Mouse (Mus musculus) urinary bladder, postnatal 4 days (tissue): ENCODE measurements at regions not wholly inside any gene's neighbourhood (a gene's known extent, or its start where the extent isn't known, plus 50 kb on each side); places are given as distances from the start of the nearest gene placed in this dataset.
"Not testable (repeated sequence)": the region's sequence is repeated elsewhere in the genome, so short reads cannot be mapped to it uniquely, and the experiment has no call there.

Experiments used
- DNase-seq, 2 experiments: peaks; one replicate each; pipeline ENCODE4 v3.0.0; 2021 to 2022; ENCODE audit warnings: low spot score in 2 of 2

DNA sequence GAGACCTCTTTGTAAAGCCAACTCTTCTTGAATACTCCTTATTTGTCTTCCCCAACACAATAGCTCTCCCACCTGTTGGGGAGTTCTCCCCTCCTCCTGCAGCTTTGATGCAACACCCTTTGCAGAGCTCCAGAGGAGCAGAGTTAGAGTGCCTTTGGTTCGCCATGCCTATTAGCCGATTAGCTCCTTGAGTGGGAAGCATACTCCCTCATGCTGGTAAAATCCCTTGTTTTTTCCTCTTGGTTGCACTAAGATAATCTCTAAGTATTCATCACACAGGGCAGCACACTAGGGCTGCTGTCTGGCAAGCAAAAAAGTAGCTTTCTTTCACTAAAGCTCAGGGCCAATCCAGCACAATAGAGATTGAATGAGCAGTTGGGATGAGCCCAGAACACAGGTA, 350.4 kb downstream of the Fut8 start:
- no peak for DNase-seq

DNA sequence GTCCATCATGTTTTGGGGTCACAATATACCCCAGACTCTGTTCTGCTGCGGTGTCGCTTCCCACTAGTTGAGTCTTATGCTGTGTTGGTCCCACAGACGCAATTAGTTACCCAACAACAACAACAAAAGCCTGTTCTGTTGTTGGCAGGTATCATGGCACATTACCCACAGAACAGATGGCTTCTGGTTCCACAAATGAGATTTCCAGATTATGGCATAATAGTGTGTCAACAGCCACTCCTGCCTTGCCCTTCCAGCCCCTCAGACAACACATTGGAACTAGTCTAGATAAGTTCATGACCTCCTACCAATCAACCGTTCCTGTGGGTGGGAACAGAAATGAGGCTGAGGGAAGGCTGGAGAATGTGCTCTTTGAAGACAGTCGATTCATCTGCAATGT, 351.5 kb downstream of the Fut8 start:
- DNase-seq: no peak

DNA sequence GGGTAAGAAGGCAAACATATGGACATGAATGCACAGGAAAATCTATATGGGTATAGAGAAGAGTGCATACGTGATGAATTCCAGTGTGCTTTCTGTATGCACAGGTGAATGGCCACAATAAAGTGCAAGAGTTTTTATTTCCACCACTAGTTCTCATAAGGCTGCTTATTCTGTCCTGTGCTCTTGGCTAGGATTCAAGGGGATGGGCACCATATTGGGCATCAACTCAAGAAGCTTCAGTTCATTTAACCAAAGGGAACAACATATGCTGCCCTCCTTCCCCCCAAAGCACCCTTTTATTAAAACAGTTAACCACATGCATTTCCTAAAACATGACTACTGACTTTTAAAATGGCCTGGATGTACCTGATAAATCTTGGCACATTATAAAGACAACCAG, 356.2 kb downstream of the Fut8 start:
- DNase-seq: no peak

DNA sequence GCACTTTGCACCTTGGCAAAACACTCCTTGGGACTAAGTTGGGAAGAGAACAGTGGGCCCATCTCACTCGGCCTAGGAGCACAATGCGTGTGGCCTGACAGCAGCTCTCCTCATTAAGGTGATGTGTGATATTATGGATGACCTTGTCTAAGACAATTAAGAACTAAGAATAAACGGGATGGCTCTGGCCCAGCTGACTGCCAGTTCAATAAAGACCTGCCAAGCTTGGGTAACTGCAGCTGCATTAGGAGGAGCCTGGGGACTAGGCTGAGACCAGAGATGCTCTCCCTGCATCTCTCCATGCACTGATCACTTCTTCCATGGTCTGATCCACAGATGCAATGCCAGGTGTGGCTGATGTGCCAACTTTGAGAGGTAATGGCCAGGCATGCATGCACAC, 356.7 kb downstream of the Fut8 start:
- DNase-seq: no peak

DNA sequence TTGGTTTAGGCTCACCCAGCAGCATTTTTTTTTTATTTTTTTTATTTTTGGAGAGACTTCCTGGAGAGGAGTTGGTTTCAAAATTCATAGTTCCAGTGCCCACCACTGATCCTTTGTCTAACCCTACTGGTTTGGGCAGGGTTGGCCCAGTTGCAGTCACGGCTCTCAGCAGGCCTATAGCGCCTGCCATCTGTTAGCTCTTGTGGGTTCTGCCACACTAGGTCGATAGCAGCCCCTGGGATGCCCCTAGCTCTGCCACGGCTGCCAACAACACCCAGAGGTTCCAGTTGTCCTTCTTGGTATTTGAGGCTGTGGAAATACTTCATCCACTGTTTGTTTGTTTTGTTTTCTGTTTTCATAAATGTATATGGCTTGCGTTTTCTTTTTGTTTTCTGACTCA, 357.9 kb downstream of the Fut8 start:
- no peak for DNase-seq

DNA sequence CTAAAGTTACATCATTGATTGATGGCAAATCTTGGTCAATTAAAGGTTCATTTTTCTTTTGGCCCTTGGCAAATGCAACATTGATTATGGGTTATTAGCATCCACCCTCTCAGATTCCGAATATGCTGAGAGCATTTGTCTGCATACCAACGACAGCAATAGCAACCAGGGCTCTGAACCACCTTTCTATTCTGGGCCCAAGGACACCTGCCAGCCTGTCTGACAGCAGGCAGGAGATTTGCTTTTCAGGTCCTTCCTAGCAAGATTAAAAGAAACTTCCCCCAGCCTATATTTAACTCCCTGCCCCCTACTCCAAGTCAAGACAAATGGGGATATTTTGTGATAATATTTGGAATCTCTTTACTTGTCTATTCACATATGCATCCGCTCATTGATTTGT, 358.8 kb downstream of the Fut8 start:
- no peak for DNase-seq

DNA sequence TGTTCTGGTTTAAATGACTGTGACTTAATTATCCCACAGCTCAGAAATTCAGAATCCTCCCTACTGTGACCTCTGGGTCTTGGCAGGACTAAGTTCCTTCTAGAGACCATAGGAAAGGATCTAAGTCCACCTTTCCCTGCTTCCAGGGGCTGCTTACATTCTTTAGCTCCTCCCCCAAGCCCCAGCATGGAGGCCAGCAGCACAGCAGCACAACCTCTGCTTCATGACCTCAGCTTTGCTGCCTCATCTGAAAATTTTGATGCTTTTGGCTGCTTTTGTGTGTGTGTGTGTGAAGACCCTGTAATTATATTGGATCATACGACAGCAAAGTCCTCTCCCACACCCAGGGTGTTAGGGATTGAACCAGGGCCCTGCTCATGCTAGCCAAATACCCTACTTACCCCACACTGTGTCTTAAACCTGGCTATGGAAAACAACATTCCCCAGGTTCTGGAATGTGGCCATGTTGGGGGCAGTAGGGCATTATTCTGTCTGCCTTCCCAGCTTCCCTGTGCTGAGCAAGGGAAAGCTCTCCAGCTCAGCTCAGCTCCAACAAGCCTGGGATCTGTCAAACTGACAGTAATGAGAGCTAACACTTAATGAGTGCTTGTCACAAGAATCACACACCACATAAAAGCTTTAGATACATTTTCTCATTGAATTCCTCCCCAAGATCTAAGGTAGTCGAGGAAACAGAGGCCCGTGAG, 359.9 kb downstream of the Fut8 start:
- DNase-seq: no peak

DNA sequence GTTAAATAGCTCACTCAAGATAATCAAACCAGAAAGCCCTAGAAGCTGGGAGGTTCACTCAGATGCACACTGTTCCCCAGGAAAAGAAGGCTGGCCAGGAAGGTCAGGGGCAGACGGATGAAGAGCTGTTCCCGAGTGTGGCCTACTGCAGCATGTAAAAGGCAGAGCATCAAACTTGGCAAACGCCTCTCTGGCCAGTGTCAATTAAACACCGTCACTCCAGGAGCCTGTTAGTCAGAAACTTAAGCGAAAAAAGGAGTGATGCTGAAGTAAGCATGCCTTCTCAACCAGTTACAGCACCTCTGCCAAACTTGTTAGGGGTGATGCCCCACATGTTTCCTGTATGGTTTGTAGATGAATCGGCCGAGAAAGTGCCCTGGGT, 360.4 kb downstream of the Fut8 start:
- DNase-seq: no peak

DNA sequence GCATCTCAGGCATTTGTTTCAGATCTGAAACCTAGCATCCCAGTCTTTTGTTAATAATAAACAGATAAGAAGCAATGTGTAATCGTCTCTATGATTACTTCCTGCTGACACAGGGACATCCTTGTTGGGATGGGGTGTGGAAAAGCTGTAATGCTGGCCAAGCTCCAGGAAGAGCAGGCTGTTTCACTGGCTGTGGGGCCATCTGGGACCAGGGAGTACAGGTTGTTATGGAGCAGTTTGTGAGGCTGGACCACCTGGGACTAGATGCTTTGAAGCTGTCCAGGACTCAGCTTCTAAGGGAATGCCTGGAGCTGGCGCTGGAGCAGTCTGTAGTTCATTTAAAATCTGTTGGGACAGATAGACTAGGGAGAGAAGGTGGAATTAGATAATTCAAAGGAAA, 361.5 kb downstream of the Fut8 start:
- no peak for DNase-seq

DNA sequence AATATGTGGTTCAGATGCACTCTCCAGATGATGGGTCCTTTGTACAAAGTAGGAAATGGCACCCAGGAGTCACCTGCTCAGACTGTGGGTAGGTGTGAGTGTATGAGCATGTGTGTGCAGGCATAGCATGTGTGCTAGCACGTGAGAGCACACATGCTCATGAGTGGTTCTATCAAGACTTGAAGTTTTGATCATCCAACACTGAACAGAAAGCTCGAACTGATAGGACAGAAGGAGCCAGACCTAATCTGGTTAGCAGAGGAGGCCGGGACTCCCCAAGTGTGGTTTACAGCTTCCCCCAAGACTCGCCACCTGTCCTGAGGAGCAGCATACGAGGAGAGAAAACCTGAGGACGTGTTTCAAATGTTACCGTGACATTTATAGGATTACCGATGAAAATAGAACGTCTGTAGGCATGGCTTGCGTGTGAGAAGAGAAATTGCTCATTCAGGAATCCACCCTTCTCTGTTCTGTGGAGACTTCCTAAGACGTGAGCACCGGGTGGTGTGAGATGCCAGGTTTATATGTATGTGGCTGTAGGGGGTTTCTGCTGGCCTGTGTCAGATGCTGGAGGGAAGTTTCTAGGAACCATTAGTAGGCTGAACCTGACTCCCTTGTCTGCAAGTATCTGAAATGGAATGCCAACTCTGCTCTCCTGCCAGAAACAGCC, 366.0 kb downstream of the Fut8 start:
- DNase-seq: no peak

DNA sequence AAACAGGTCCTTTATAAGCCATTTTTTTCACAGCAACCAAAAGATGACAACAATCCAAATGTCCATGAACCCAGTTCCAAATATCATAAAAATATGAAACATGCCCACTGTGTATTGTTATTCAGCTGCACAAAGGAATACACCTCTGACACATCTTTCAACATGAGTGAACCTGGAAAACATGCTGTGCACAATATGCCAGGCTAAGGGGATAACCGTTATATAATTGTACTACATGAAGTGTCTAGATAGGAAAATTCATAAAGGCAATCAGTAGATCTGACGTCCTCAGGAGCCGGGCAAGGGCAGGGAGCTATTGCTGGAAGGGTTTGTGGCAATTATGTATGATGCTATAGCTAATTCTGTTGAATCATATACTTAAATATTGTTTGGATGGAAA, 379.6 kb downstream of the Fut8 start:
- DNase-seq: peak in 1 of 2 experiments; percentile 17

DNA sequence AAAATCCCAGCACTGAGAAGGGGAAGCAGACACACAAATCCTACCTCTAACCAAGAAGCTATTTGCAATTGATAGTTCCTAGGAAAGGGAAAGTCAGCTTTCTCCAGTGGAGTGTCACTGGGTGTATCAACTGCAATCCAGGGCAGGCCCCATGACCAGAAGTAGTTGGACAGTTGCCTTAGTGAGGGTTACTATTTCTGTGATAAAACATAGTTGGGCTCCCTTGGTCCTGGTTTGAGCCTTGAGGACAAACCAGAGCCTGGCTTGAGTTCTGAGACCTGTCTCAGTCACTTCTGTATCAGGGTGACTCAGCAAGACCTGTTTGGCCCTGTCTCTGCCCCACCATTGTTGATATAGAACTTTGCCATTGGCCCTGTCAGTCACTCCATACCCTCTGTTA, 384.3 kb downstream of the Fut8 start:
- peak in 1 of 2 experiments; percentile 14 for DNase-seq

DNA sequence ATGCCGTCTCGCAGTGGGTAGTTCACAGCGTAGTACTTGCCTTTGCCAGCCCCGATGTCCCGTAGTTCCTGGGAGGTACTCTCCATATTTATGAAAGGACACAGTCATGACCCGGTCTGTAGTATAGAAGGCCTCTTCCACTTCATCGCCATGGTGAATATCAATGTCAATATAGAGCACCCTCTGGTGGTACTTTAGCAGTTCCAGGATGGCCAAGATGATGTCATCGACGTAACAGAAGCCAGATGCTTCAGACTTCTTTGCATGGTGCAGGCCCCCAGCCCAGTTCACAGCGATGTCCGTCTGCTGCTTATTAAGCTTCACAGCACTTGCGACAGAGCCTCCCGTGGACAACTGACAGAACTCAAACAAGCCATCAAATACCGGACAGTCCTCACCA, 386.4 kb downstream of the Fut8 start:
- not testable (repeated sequence) for DNase-seq

DNA sequence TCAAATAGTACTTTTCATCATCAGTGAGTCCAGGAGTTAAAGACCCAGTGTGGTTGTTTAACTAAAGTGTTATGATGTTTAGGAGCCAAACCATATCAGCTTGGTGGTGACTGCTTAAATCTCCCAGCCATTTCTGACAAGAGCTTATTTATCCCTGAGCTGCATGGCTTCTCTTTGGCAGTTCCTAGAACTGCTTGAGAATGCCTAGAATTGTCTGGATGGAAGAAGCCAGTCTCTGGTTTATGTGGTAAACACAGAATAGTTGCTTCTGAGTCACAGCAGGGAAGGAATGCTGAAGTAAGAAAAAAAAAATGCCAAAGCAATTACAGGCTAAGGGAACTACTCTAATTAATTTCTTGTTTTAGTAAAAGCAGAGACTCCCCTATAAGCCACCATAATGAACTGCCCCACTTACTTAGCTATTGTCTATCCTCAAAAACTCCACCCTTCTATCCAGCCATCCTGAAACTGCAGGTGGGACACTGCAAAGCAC, 390.5 kb downstream of the Fut8 start:
- no peak for DNase-seq

DNA sequence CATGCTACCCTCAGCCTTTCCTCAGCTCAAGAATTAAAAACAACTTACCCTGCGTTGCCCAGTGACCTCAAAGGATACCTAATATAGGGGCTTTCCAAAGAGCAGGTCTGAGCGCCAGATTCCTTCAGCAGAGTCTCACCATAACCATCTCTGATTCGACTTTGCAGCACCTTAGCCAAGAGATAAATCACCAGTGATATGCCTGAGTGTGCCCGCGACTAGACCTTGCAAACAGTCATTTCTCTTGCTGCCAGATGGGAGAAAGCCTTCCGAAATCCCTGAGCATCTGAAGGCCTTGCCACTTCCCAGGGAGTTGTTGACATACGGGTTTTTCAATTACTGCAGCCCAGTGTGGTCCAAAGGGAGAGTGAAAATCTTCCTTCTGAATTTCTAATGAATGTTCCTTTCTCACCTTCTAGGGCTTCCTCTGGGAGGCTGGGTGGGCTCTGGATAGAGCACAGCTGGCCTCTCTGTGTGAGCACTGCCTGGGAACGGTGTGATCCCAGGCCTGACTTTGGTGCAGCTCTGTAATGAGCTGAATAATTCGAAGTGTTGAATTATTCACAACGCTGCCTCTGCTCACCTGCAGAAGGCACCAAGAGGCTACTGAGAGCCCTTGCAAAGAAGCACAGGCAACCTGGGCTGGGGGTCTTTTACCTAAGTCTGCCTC, 396.2 kb downstream of the Fut8 start:
- no peak for DNase-seq

DNA sequence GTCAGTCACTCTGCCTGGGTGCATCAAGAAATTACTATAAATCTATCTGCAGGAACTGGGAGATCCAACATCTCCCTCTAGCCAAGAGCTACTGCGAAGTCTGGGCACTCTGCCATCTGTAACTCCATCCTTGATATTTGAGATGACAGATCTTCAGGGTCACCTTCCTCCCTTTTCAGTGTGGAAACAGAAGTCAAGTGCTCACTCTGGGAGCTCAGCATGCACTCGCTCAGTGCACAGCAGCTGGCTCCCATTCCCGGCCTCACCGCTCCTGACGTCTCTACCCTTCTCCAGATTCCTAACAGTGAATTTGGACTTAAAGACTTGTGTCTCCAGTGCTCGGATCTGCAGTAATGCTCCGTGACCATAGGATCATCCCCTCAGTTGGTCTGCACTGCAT, 400.3 kb downstream of the Fut8 start:
- peak in 1 of 2 experiments; percentile 18 for DNase-seq

DNA sequence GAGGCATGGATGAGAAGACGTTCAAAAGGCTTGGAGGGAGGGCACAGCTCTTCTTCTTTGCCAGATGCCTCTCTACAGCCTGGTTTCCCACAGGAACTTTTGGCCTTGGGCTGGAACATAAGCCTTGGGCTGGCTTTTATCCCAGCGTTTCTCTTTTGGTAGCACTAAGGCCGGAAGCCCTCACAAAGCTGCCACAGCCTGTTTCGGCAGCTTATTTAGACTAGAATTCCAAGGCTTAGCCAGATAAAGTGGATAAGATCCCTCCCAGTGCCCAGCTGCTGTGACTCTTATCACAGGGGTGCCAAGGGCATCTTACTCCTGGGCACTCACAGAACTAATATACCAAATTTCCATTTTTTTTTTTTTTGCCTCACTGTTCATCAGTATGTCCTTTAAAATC, 404.4 kb downstream of the Fut8 start:
- no peak for DNase-seq

DNA sequence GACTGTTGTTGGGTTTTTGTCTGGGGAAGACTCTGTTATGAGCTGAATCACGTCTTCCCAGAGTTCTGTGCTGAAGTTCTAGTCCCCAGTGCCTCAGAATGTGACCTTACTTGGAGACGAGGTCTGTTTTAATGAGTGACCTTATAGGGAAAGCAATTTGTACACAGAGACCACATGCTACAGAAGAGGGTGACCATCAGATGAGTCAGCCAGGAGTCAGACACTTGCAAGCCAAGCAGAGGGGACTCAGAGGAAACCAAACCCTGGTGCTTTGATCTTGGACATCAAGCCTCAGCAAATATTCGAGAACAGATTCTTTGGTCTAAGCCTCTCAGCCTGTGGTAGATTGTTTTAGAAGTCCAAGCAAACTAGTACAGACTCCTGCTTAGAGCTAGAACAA, 409.9 kb downstream of the Fut8 start:
- DNase-seq: no peak

DNA sequence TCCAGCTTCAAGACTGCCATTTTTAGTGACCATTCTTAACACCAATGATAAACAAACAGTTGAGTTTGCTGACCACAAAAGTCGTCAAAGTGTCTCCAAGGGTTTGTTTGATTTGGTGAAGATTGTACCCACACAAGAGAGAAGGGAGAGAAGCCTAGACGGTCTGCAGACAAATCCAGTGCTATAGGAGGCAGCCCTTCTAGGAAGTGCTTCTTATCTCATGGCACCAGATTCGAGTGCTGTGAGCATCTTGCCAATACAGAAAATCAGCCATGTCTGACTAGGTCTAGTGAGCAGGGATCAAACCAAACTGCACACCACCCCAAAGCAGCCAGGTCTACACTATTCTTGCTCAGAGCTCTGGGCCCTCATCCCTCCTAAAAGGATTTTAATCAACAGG, 416.4 kb downstream of the Fut8 start:
- no peak for DNase-seq

DNA sequence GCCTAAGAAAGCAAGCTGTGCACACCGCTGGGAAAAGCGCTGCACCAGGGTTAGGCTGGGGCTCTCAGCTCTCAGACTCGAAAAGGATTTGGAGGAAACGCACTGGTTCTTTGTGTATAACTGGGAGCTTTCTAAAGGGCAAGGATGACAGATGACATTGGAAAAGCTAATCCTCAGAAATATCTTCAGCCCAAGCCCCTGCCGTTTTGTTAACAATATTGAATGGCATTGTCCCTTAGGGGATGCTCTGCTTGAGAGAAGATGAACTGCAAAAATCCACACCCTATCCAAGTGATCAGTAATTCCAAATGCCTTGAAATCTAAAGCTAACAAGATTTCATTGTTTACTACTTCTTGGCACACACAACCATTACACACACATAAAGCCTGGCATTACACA, 419.1 kb downstream of the Fut8 start:
- DNase-seq: no peak

DNA sequence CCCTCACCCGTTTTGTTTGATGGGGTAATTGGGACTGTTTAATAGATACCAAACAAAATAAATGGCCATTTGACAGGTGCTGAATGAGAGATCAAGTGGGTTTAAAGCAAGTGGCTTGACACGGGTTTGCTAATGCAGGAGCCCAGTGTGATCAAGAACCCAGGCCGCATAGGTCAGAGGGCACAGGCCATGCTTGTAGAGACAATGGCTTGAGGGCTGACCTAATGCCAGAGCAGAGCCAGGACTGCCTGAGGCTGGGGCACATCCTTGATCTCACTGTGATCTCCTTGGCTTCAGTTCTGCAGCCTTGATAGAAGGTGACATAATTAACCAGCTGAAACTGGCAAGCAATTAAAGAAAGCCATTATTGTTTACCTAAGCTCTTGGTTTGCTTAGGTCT, 420.0 kb downstream of the Fut8 start:
- no peak for DNase-seq

DNA sequence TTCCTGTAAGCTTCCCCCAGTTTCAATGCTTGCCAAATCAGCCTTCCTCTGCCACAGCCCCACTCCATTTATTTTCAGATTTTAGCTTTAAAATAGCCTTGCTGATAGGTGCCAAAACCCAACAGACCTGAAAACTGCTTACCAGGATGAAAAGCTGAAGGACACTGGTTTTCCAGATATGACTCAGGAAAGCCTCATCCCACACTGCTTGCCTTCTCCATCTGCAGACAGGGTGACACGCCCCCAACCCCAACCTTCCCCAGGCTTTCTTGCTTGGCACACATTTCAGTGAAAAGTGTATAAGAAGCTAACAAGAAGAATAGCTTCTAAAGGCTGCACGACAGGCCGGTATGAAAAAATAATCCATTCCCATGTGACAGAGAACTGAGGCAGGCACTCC, 425.3 kb downstream of the Fut8 start:
- no peak for DNase-seq
